Mouse (Mus musculus): ENCODE results near the gene Espl1. TPM values are rescaled to one million over a fixed set of nuclear protein-coding genes. Genes with fewer than 3 reads are reported as not detected.
A peak's percentile ranks its signal among the peaks of the same experiment; 100 is the strongest.

The Espl1 gene
- polyA plus RNA-seq, 1 experiment from 2014 or later: 28.0 TPM

GRCm38 (mm10) chr15:102265548-102265947 is 30.5 kb upstream of the Espl1 start:
- Histone ChIP-seq H3K4me2 (ENCODE audit: low read length) (no peak overlapping the region), H3K36me3 (ENCODE audit: control insufficient read depth, insufficient read depth, low read length) (no peaks in the 10 kb centered on the region), H3K27me3 (replicated peaks; ENCODE audit: control insufficient read depth, insufficient read depth, low read length) (no peaks in the 10 kb centered on the region), H3K4me3 (ENCODE audit: low read depth, low read length) (no peak overlapping the region), H3K9ac (ENCODE audit: low read length) (no peak overlapping the region), H3K9me3 (ENCODE audit: control insufficient read depth, low read length) (no peaks in the 10 kb centered on the region), H3K4me1 (replicated peaks; ENCODE audit: control insufficient read depth, insufficient read depth, low read length) (peaks cover under 1% of the 10 kb centered on the region; the same call in 1 of the 2 replicates), H3K27ac (ENCODE audit: low read depth) (no peak overlapping the region)
- no peak for DNase-seq (ENCODE audit: low spot score)
- 84% methylated on average over 5 of the region's 5 CpGs for WGBS
- no peak for ATAC-seq (replicated peaks; ENCODE audit: low FRiP score, low TSS enrichment, low read depth)

GRCm38 (mm10) chr15:102270274-102270960 is 25.6 kb upstream of the Espl1 start, which contains the start of gene Gm9918:
Gene Gm9918, plus strand, starts transcription at chr15:102270563.
- Histone ChIP-seq H3K9ac (ENCODE audit: low read length) (peak within 1 kb of the TSS; percentile 16; the same call in 1 of the 2 replicates), H3K4me1 (replicated peaks; ENCODE audit: control insufficient read depth, insufficient read depth, low read length) (peaks cover 4% of the 10 kb centered on the region; the same call in 1 of the 2 replicates), H3K4me3 (ENCODE audit: low read depth, low read length) (peak within 1 kb of the TSS; percentile 11; the same call in 1 of the 2 replicates), H3K27ac (ENCODE audit: low read depth) (no peak within 1 kb of the TSS), H3K27me3 (replicated peaks; ENCODE audit: control insufficient read depth, insufficient read depth, low read length) (no peaks in the 10 kb centered on the region), H3K36me3 (ENCODE audit: control insufficient read depth, insufficient read depth, low read length) (no peaks in the 10 kb centered on the region), H3K9me3 (ENCODE audit: control insufficient read depth, low read length) (no peaks in the 10 kb centered on the region), H3K4me2 (ENCODE audit: low read length) (peak within 1 kb of the TSS; percentile 35)
- ATAC-seq (replicated peaks; ENCODE audit: low FRiP score, low TSS enrichment, low read depth): no peak; the same call in 1 of the 2 replicates
- 14% methylated on average over 21 of the region's 21 CpGs for WGBS
- no peak for DNase-seq (ENCODE audit: low spot score)

- 35% methylated on average over 3 of the region's 3 CpGs for WGBS
- no peak overlapping the region for H3K4me3 ChIP-seq (ENCODE audit: low read depth, low read length)
- no peaks in the 10 kb centered on the region for H3K36me3 ChIP-seq (ENCODE audit: control insufficient read depth, insufficient read depth, low read length)
- no peak for ATAC-seq (replicated peaks; ENCODE audit: low FRiP score, low TSS enrichment, low read depth)
- 0 out of 2 replicates have a peak overlapping the region, but pooled peaks have one; percentile 35 for H3K4me2 ChIP-seq (ENCODE audit: low read length)
- peaks cover 4% of the 10 kb centered on the region; the same call in 1 of the 2 replicates for H3K4me1 ChIP-seq (replicated peaks; ENCODE audit: control insufficient read depth, insufficient read depth, low read length)
- no peak overlapping the region for H3K27ac ChIP-seq (ENCODE audit: low read depth)
- H3K9me3 ChIP-seq (ENCODE audit: control insufficient read depth, low read length): no peaks in the 10 kb centered on the region
- no peak overlapping the region for H3K9ac ChIP-seq (ENCODE audit: low read length)
- no peaks in the 10 kb centered on the region for H3K27me3 ChIP-seq (replicated peaks; ENCODE audit: control insufficient read depth, insufficient read depth, low read length)
- no peak for DNase-seq (ENCODE audit: low spot score)
Observed at GRCm38 (mm10) chr15:102271441-102271840, 24.6 kb upstream of the Espl1 start.

- Histone ChIP-seq H3K9me3 (ENCODE audit: control insufficient read depth, low read length) (no peaks in the 10 kb centered on the region), H3K27me3 (replicated peaks; ENCODE audit: control insufficient read depth, insufficient read depth, low read length) (no peaks in the 10 kb centered on the region), H3K36me3 (ENCODE audit: control insufficient read depth, insufficient read depth, low read length) (no peaks in the 10 kb centered on the region), H3K27ac (ENCODE audit: low read depth) (no peak overlapping the region), H3K4me2 (ENCODE audit: low read length) (no peak overlapping the region), H3K4me1 (replicated peaks; ENCODE audit: control insufficient read depth, insufficient read depth, low read length) (peaks cover 4% of the 10 kb centered on the region; the same call in 1 of the 2 replicates), H3K9ac (ENCODE audit: low read length) (no peak overlapping the region), H3K4me3 (ENCODE audit: low read depth, low read length) (no peak overlapping the region)
- 74% methylated on average over 6 of the region's 6 CpGs for WGBS
- no peak for DNase-seq (ENCODE audit: low spot score)
- ATAC-seq (replicated peaks; ENCODE audit: low FRiP score, low TSS enrichment, low read depth): no peak
Observed at GRCm38 (mm10) chr15:102273982-102274716, 21.9 kb upstream of the Espl1 start.

GRCm38 (mm10) chr15:102278726-102279091 is 17.4 kb upstream of the Espl1 start:
- peaks cover 10% of the 10 kb centered on the region for H3K4me1 ChIP-seq (replicated peaks; ENCODE audit: control insufficient read depth, insufficient read depth, low read length)
- peak overlapping the region; percentile 82 for H3K4me2 ChIP-seq (ENCODE audit: low read length)
- H3K9ac ChIP-seq (ENCODE audit: low read length): peak overlapping the region; percentile 60
- no peaks in the 10 kb centered on the region for H3K9me3 ChIP-seq (ENCODE audit: control insufficient read depth, low read length)
- H3K36me3 ChIP-seq (ENCODE audit: control insufficient read depth, insufficient read depth, low read length): peaks cover 20% of the 10 kb centered on the region
- 27% methylated on average over 7 of the region's 7 CpGs for WGBS
- ATAC-seq (replicated peaks; ENCODE audit: low FRiP score, low TSS enrichment, low read depth) (peak; percentile 4; the same call in 1 of the 2 replicates), DNase-seq (ENCODE audit: low spot score) (peak; percentile 59)
- peak overlapping the region; percentile 62; the same call in 1 of the 2 replicates for H3K27ac ChIP-seq (ENCODE audit: low read depth)
- no peaks in the 10 kb centered on the region for H3K27me3 ChIP-seq (replicated peaks; ENCODE audit: control insufficient read depth, insufficient read depth, low read length)
- H3K4me3 ChIP-seq (ENCODE audit: low read depth, low read length): peak overlapping the region; percentile 76

- H3K4me2 ChIP-seq (ENCODE audit: low read length): peak within 1 kb of the TSS; percentile 82
- peak within 1 kb of the TSS; percentile 60 for H3K9ac ChIP-seq (ENCODE audit: low read length)
- ATAC-seq (replicated peaks; ENCODE audit: low FRiP score, low TSS enrichment, low read depth) (peak; percentile 95), DNase-seq (ENCODE audit: low spot score) (peak; percentile 90)
- H3K4me3 ChIP-seq (ENCODE audit: low read depth, low read length): peak within 1 kb of the TSS; percentile 76
- peak within 1 kb of the TSS; percentile 78 for H3K27ac ChIP-seq (ENCODE audit: low read depth)
- WGBS: under 1% methylated on average over 64 of the region's 65 CpGs
- H3K27me3 ChIP-seq (replicated peaks; ENCODE audit: control insufficient read depth, insufficient read depth, low read length): no peaks in the 10 kb centered on the region
- H3K4me1 ChIP-seq (replicated peaks; ENCODE audit: control insufficient read depth, insufficient read depth, low read length): peaks cover 10% of the 10 kb centered on the region
- H3K36me3 ChIP-seq (ENCODE audit: control insufficient read depth, insufficient read depth, low read length): peaks cover 20% of the 10 kb centered on the region
- H3K9me3 ChIP-seq (ENCODE audit: control insufficient read depth, low read length): no peaks in the 10 kb centered on the region
Observed at GRCm38 (mm10) chr15:102279092-102279782, 16.8 kb upstream of the Espl1 start, which contains the start of gene Mfsd5. Gene Mfsd5, plus strand, starts transcription at chr15:102279454.

- Histone ChIP-seq H3K9ac (ENCODE audit: low read length) (peak overlapping the region; percentile 60), H3K36me3 (ENCODE audit: control insufficient read depth, insufficient read depth, low read length) (peaks cover 20% of the 10 kb centered on the region), H3K27me3 (replicated peaks; ENCODE audit: control insufficient read depth, insufficient read depth, low read length) (no peaks in the 10 kb centered on the region), H3K4me2 (ENCODE audit: low read length) (peak overlapping the region; percentile 82), H3K27ac (ENCODE audit: low read depth) (peak overlapping the region; percentile 78), H3K9me3 (ENCODE audit: control insufficient read depth, low read length) (no peaks in the 10 kb centered on the region), H3K4me1 (replicated peaks; ENCODE audit: control insufficient read depth, insufficient read depth, low read length) (peaks cover 10% of the 10 kb centered on the region), H3K4me3 (ENCODE audit: low read depth, low read length) (peak overlapping the region; percentile 76)
- ATAC-seq (replicated peaks; ENCODE audit: low FRiP score, low TSS enrichment, low read depth) (peak; percentile 40), DNase-seq (ENCODE audit: low spot score) (no peak)
- 23% methylated on average over 13 of the region's 13 CpGs for WGBS
Observed at GRCm38 (mm10) chr15:102279783-102280520, 16.1 kb upstream of the Espl1 start.

- H3K27ac ChIP-seq (ENCODE audit: low read depth): no peak overlapping the region
- H3K4me3 ChIP-seq (ENCODE audit: low read depth, low read length): no peak overlapping the region
- no peaks in the 10 kb centered on the region for H3K27me3 ChIP-seq (replicated peaks; ENCODE audit: control insufficient read depth, insufficient read depth, low read length)
- H3K36me3 ChIP-seq (ENCODE audit: control insufficient read depth, insufficient read depth, low read length): peaks cover 20% of the 10 kb centered on the region
- no peaks in the 10 kb centered on the region for H3K9me3 ChIP-seq (ENCODE audit: control insufficient read depth, low read length)
- DNase-seq (ENCODE audit: low spot score): no peak
- H3K9ac ChIP-seq (ENCODE audit: low read length): no peak overlapping the region
- peaks cover 10% of the 10 kb centered on the region for H3K4me1 ChIP-seq (replicated peaks; ENCODE audit: control insufficient read depth, insufficient read depth, low read length)
- no peak for ATAC-seq (replicated peaks; ENCODE audit: low FRiP score, low TSS enrichment, low read depth)
- peak overlapping the region; percentile 82; the same call in 1 of the 2 replicates for H3K4me2 ChIP-seq (ENCODE audit: low read length)
- 91% methylated on average over 19 of the region's 19 CpGs for WGBS
Observed at GRCm38 (mm10) chr15:102280623-102281022, 15.4 kb upstream of the Espl1 start.

Measured in intestine, embryonic 14.5 days (tissue).